Comparison of ENCODE assay signal across 10 mouse cellular contexts in genomic region chr14:27075909-27076521, GRCm38 (mm10). TPM values are rescaled to one million over a fixed set of nuclear protein-coding genes. Genes with fewer than 3 reads are reported as not detected.
DNase-seq lines count a peak whose midpoint lies in the region; ATAC-seq and TF ChIP-seq lines count a peak whose summit lies in the region.
"Had no signal": no experiment of that assay in that cellular context is flagged by ENCODE, and none has a peak within 500 bp of the region (broad histone marks: within the 10 kb centered on the region; RNA-seq: fewer than 3 reads in every experiment).

No protein-coding gene starts in this region.

- no peak for ATAC-seq in lung, postnatal 0 days
- ATAC-seq in heart, embryonic 16.5 days (replicated peaks; ENCODE audit: extremely low read depth, insufficient read depth, low FRiP score): peak; percentile 53
- no peak for ATAC-seq in stomach, embryonic 15.5 days (ENCODE audit: insufficient read depth, low FRiP score, low read depth)

- TF ChIP-seq EP300 in lung, postnatal 0 days (IDR thresholded peaks at IDR 0.05): no peak

- no peak overlapping the region for H3K27ac ChIP-seq in lung, postnatal 0 days (ENCODE audit: low read length)
- peak overlapping the region; percentile 89 for H3K27ac ChIP-seq in heart, embryonic 16.5 days (ENCODE audit: low read length)
- H3K27ac ChIP-seq in stomach, embryonic 15.5 days: peak overlapping the region; percentile 35; the same call in 1 of the 2 replicates

- H3K4me3 ChIP-seq in lung, postnatal 0 days (ENCODE audit: low read depth, low read length): no peak overlapping the region
- H3K4me3 ChIP-seq in heart, embryonic 16.5 days (ENCODE audit: low read length): no peak overlapping the region
- H3K4me3 ChIP-seq in stomach, embryonic 15.5 days (replicated peaks): no peak overlapping the region
- H3K4me3 ChIP-seq: embryonic facial prominence, embryonic 15.5 days; lung, embryonic 15.5 days had no signal

- no peak overlapping the region for H3K9ac ChIP-seq in lung, postnatal 0 days (replicated peaks; ENCODE audit: low read depth)
- no peak overlapping the region for H3K9ac ChIP-seq in heart, embryonic 16.5 days (ENCODE audit: low read length)
- no peak overlapping the region for H3K9ac ChIP-seq in stomach, embryonic 15.5 days
- H3K9ac ChIP-seq: embryonic facial prominence, embryonic 15.5 days; lung, embryonic 15.5 days had no signal

- H3K4me2 ChIP-seq in lung, postnatal 0 days (replicated peaks; ENCODE audit: low read depth, low read length): no peak overlapping the region
- H3K4me2 ChIP-seq in heart, embryonic 16.5 days (ENCODE audit: low read depth, low read length): no peak overlapping the region
- no peak overlapping the region for H3K4me2 ChIP-seq in stomach, embryonic 15.5 days
- H3K4me2 ChIP-seq: embryonic facial prominence, embryonic 15.5 days had no signal

- DNase-seq in heart, adult 11 months: peak; percentile 91
- DNase-seq in heart, postnatal 4 days: no peak
- DNase-seq in lung, postnatal 10 days: peak; percentile 45
- no peak for DNase-seq in lung, postnatal 0 days (ENCODE audit: low spot score)
- no peak for DNase-seq in spleen, adult 18-20 months
- DNase-seq in adipocyte (ENCODE audit: low spot score): no peak

- WGBS in lung, postnatal 0 days: 60% methylated on average over 8 of the region's 8 CpGs
- 55% methylated on average over 8 of the region's 8 CpGs for WGBS in heart, embryonic 16.5 days
- WGBS in stomach, embryonic 15.5 days: 48% methylated on average over 8 of the region's 8 CpGs

- no peaks in the 10 kb centered on the region for H3K9me3 ChIP-seq in lung, postnatal 0 days (ENCODE audit: low read length)
- H3K9me3 ChIP-seq in heart, embryonic 16.5 days (replicated peaks; ENCODE audit: control insufficient read depth, low read length): no peaks in the 10 kb centered on the region
- H3K9me3 ChIP-seq in stomach, embryonic 15.5 days: no peaks in the 10 kb centered on the region
- H3K9me3 ChIP-seq: embryonic facial prominence, embryonic 15.5 days; lung, embryonic 15.5 days had no signal

- H3K36me3 ChIP-seq in lung, postnatal 0 days (ENCODE audit: insufficient read depth, low read length): no peaks in the 10 kb centered on the region
- no peaks in the 10 kb centered on the region for H3K36me3 ChIP-seq in heart, embryonic 16.5 days (ENCODE audit: control insufficient read depth, insufficient read depth)
- no peaks in the 10 kb centered on the region for H3K36me3 ChIP-seq in stomach, embryonic 15.5 days
- H3K36me3 ChIP-seq: lung, embryonic 15.5 days had no signal

- H3K27me3 ChIP-seq in lung, postnatal 0 days (replicated peaks; ENCODE audit: insufficient read depth, low read length): no peaks in the 10 kb centered on the region
- H3K27me3 ChIP-seq in heart, embryonic 16.5 days (ENCODE audit: control insufficient read depth, insufficient read depth, low read length): no peaks in the 10 kb centered on the region
- H3K27me3 ChIP-seq in stomach, embryonic 15.5 days (replicated peaks): no peaks in the 10 kb centered on the region
- H3K27me3 ChIP-seq: embryonic facial prominence, embryonic 15.5 days; lung, embryonic 15.5 days had no signal

- peaks cover 19% of the 10 kb centered on the region; the same call in 1 of the 2 replicates for H3K4me1 ChIP-seq in lung, postnatal 0 days (ENCODE audit: insufficient read depth, low read depth, low read length)
- peaks cover 38% of the 10 kb centered on the region for H3K4me1 ChIP-seq in heart, embryonic 16.5 days (ENCODE audit: control insufficient read depth, insufficient read depth, low read length)
- H3K4me1 ChIP-seq in stomach, embryonic 15.5 days: peaks cover 39% of the 10 kb centered on the region

- TF ChIP-seq CTCF in lung, postnatal 0 days (IDR thresholded peaks at IDR 0.05): no peak

RNA-seq across cellular contexts. Expression of gene Il17rd, which starts 37.3 kb away (rescaled TPM):
- total RNA-seq in heart, postnatal 4 days (2021): 1 to 10 TPM; 4.9 to 5.4 TPM
- polyA plus RNA-seq in lung, postnatal 0 days (2015; fragmentation: Nextera tagmentation; extraction: Ambion mirVana): 2.1 and 2.2 TPM in 2 replicates
- 0.92 and 1.1 TPM in 2 replicates for polyA plus RNA-seq in heart, embryonic 16.5 days (2015; fragmentation: Nextera tagmentation; extraction: Ambion mirVana)
- polyA plus RNA-seq in stomach, embryonic 15.5 days (2015; fragmentation: Nextera tagmentation; extraction: Ambion mirVana): 3.0 and 3.2 TPM in 2 replicates

RNA-seq across cellular contexts. Expression of gene Arhgef3, which starts 38.7 kb away (rescaled TPM):
- total RNA-seq in heart, postnatal 4 days (2021): 10 to 100 TPM; 30.5 to 31.9 TPM
- polyA plus RNA-seq in lung, postnatal 0 days (2015; fragmentation: Nextera tagmentation; extraction: Ambion mirVana): 37.3 and 44.8 TPM in 2 replicates
- polyA plus RNA-seq in heart, embryonic 16.5 days (2015; fragmentation: Nextera tagmentation; extraction: Ambion mirVana): 17.1 and 18.5 TPM in 2 replicates
- polyA plus RNA-seq in stomach, embryonic 15.5 days (2015; fragmentation: Nextera tagmentation; extraction: Ambion mirVana): 15.2 and 16.1 TPM in 2 replicates

Comparison
In these comparisons a context has a peak if more than half of its experiments do, and no peak if none do; other contexts are left out.
1. DNase-seq: peak in heart, adult 11 months (single experiment) and lung, postnatal 10 days (single experiment); none in heart, postnatal 4 days (single experiment), lung, postnatal 0 days (single experiment), spleen, adult 18-20 months (0 of 2) and adipocyte (single experiment).